21 mouse cellular contexts compared by ENCODE assay signal in genomic region chr16:27375318-27375717, GRCm38 (mm10). TPM values are rescaled to one million over a fixed set of nuclear protein-coding genes. Genes with fewer than 3 reads are reported as not detected.
DNase-seq lines count a peak whose midpoint lies in the region; ATAC-seq and TF ChIP-seq lines count a peak whose summit lies in the region.
"Had no signal": no experiment of that assay in that cellular context is flagged by ENCODE, and none has a peak within 500 bp of the region (broad histone marks: within the 10 kb centered on the region; RNA-seq: fewer than 3 reads in every experiment).

No protein-coding gene starts in this region.

- H3K4me1 ChIP-seq in liver, adult 2 months (ENCODE audit: control insufficient read depth, insufficient read depth, low read length): peaks cover 5% of the 10 kb centered on the region
- H3K4me1 ChIP-seq in kidney, embryonic 16.5 days (ENCODE audit: insufficient read depth, low read length): 0 out of 2 replicates have a peak, but pooled peaks cover 9% of the 10 kb centered on the region
- no peaks in the 10 kb centered on the region for H3K4me1 ChIP-seq in liver, embryonic 13.5 days (replicated peaks)
- no peaks in the 10 kb centered on the region for H3K4me1 ChIP-seq in heart, embryonic 11.5 days (ENCODE audit: control insufficient read depth, insufficient read depth, low read length)

- H3K9me3 ChIP-seq in kidney, embryonic 16.5 days (ENCODE audit: low read length): no peaks in the 10 kb centered on the region
- H3K9me3 ChIP-seq in liver, embryonic 13.5 days (replicated peaks): no peaks in the 10 kb centered on the region
- no peaks in the 10 kb centered on the region for H3K9me3 ChIP-seq in heart, embryonic 11.5 days (replicated peaks; ENCODE audit: control insufficient read depth, low read length)
- H3K9me3 ChIP-seq: limb, embryonic 13.5 days had no signal

- H3K9ac ChIP-seq in liver, adult 2 months (ENCODE audit: low read depth, low read length): no peak overlapping the region
- no peak overlapping the region for H3K9ac ChIP-seq in kidney, embryonic 16.5 days (replicated peaks; ENCODE audit: low read length)
- H3K9ac ChIP-seq in liver, embryonic 13.5 days: no peak overlapping the region
- no peak overlapping the region for H3K9ac ChIP-seq in heart, embryonic 11.5 days (ENCODE audit: low read depth, low read length)
- H3K9ac ChIP-seq: limb, embryonic 13.5 days had no signal

- peak; percentile 98 for DNase-seq in liver, adult 2 months (ENCODE audit: extremely low read depth, low read depth, low spot score)
- no peak for DNase-seq in liver
- no peak for DNase-seq in liver, embryonic 13.5 days
- DNase-seq in retina, postnatal 1 day: no peak
- DNase-seq in right cerebral cortex, postnatal 14 days: no peak
- DNase-seq: adrenal gland, adult 8-10 months; cerebellum, adult 11 months; heart, postnatal 4 days; thymus, postnatal 14 days had no signal

- no peak for TF ChIP-seq POLR2A in liver, adult 2 months (IDR thresholded peaks at IDR 0.05; ENCODE audit: extremely low read depth, insufficient read depth, low read length)

- ATAC-seq in kidney, embryonic 16.5 days (ENCODE audit: low FRiP score, low TSS enrichment): peak; percentile 91
- ATAC-seq in liver, embryonic 13.5 days (ENCODE audit: low read depth): peak; percentile 50
- no peak for ATAC-seq in inflammation-experienced regulatory T-cells, adult 6 months
- no peak for ATAC-seq in heart, embryonic 11.5 days (replicated peaks; ENCODE audit: insufficient number of reproducible peaks, low FRiP score, low TSS enrichment)
- ATAC-seq: forebrain, embryonic 16.5 days; lung, postnatal 0 days; midbrain, embryonic 16.5 days had no signal

- no peak overlapping the region for H3K4me2 ChIP-seq in kidney, embryonic 16.5 days (replicated peaks; ENCODE audit: low read depth, low read length)
- H3K4me2 ChIP-seq in liver, embryonic 13.5 days: no peak overlapping the region
- H3K4me2 ChIP-seq in heart, embryonic 11.5 days: no peak overlapping the region
- H3K4me2 ChIP-seq: limb, embryonic 13.5 days had no signal

- H3K36me3 ChIP-seq in liver, adult 2 months (ENCODE audit: control insufficient read depth, insufficient read depth, low read length): no peaks in the 10 kb centered on the region
- no peaks in the 10 kb centered on the region for H3K36me3 ChIP-seq in kidney, embryonic 16.5 days (ENCODE audit: insufficient read depth, low read length)
- no peaks in the 10 kb centered on the region for H3K36me3 ChIP-seq in liver, embryonic 13.5 days
- no peaks in the 10 kb centered on the region for H3K36me3 ChIP-seq in heart, embryonic 11.5 days (ENCODE audit: control insufficient read depth, insufficient read depth, low read length)
- H3K36me3 ChIP-seq: limb, embryonic 13.5 days had no signal

- H3K27ac ChIP-seq in liver, adult 2 months (replicated peaks; ENCODE audit: insufficient read depth, low read depth, low read length): peak overlapping the region; percentile 24; the same call in 1 of the 2 replicates
- H3K27ac ChIP-seq in kidney, embryonic 16.5 days (ENCODE audit: low read length): peak overlapping the region; percentile 68
- no peak overlapping the region for H3K27ac ChIP-seq in liver, embryonic 13.5 days
- no peak overlapping the region for H3K27ac ChIP-seq in heart, embryonic 11.5 days (ENCODE audit: low read depth, low read length)
- H3K27ac ChIP-seq: limb, embryonic 13.5 days had no signal

- no peak overlapping the region for H3K4me3 ChIP-seq in liver, adult 2 months (ENCODE audit: insufficient read depth, low read depth, low read length)
- no peak overlapping the region for H3K4me3 ChIP-seq in kidney, embryonic 16.5 days (ENCODE audit: low read length)
- H3K4me3 ChIP-seq in liver, embryonic 13.5 days (replicated peaks): no peak overlapping the region
- H3K4me3 ChIP-seq in heart, embryonic 11.5 days (ENCODE audit: low read depth, low read length): no peak overlapping the region
- H3K4me3 ChIP-seq: erythroblast, embryonic 14.5 days; limb, embryonic 13.5 days; megakaryocyte, embryonic 14.5 days had no signal

- no peaks in the 10 kb centered on the region for H3K27me3 ChIP-seq in liver, adult 2 months (ENCODE audit: control insufficient read depth, insufficient read depth, low read length)
- no peaks in the 10 kb centered on the region for H3K27me3 ChIP-seq in kidney, embryonic 16.5 days (ENCODE audit: insufficient read depth, low read length)
- no peaks in the 10 kb centered on the region for H3K27me3 ChIP-seq in liver, embryonic 13.5 days
- H3K27me3 ChIP-seq in heart, embryonic 11.5 days (ENCODE audit: control insufficient read depth, insufficient read depth, low read length): no peaks in the 10 kb centered on the region
- H3K27me3 ChIP-seq: limb, embryonic 13.5 days; megakaryocyte, embryonic 14.5 days had no signal

- WGBS in liver, adult 2 months: 24% methylated on average over 2 of the region's 2 CpGs
- WGBS in kidney, embryonic 16.5 days: 76% methylated on average over 2 of the region's 2 CpGs
- WGBS in liver, embryonic 13.5 days (ENCODE audit: insufficient replicate concordance): 68% methylated on average over 2 of the region's 2 CpGs
- WGBS in heart, embryonic 11.5 days (ENCODE audit: insufficient replicate concordance): 89% methylated on average over 2 of the region's 2 CpGs

- H3K79me2 ChIP-seq in liver, adult 2 months (ENCODE audit: control insufficient read depth, insufficient read depth, low read length): no peaks in the 10 kb centered on the region

- TF ChIP-seq CTCF in liver, adult 2 months (IDR thresholded peaks at IDR 0.05; ENCODE audit: low read depth, low read length): no peak

RNA-seq across cellular contexts. Expression of gene Uts2b, which starts 5.3 kb away (rescaled TPM):
- total RNA-seq in liver, adult 2 months (2014; rRNA removed): not detected in 2 replicates
- polyA plus RNA-seq in liver, adult 2 months (2012; rRNA removed): not detected in 2 replicates
- not detected in 2 replicates for polyA plus RNA-seq in kidney, embryonic 16.5 days (2015; fragmentation: Nextera tagmentation; extraction: Ambion mirVana)
- polyA plus RNA-seq in liver, embryonic 13.5 days (2015; fragmentation: Nextera tagmentation; extraction: Ambion mirVana): not detected in 2 replicates
- not detected for polyA plus RNA-seq in inflammation-experienced regulatory T-cells, adult 6 months (2017; shearing (Covaris generic))
- polyA plus RNA-seq in heart, embryonic 11.5 days (2014; fragmentation: Nextera tagmentation; extraction: Ambion mirVana): 4.7 and 4.9 TPM in 2 replicates
- total RNA-seq: adrenal gland, adult 8-10 months; granulocyte monocyte progenitor cell, adult 5-6 weeks; left cerebral cortex, adult 8-10 months had no signal
- polyA plus RNA-seq: embryonic facial prominence, embryonic 11.5 days; erythroblast, embryonic 14.5 days; forebrain, embryonic 16.5 days had no signal

RNA-seq across cellular contexts. Expression of gene Ccdc50, which starts 13.4 kb away (rescaled TPM):
- 26.5 and 27.4 TPM in 2 replicates for total RNA-seq in liver, adult 2 months (2014; rRNA removed)
- 11.8 and 14.5 TPM in 2 replicates for polyA plus RNA-seq in liver, adult 2 months (2012; rRNA removed)
- polyA plus RNA-seq in kidney, embryonic 16.5 days (2015; fragmentation: Nextera tagmentation; extraction: Ambion mirVana): 44.9 and 51.7 TPM in 2 replicates
- 16.1 and 21.3 TPM in 2 replicates for polyA plus RNA-seq in liver, embryonic 13.5 days (2015; fragmentation: Nextera tagmentation; extraction: Ambion mirVana)
- polyA plus RNA-seq in inflammation-experienced regulatory T-cells, adult 6 months (2017; shearing (Covaris generic)): 10 to 100 TPM; 30.2 to 37.0 (median 35.4) TPM
- 47.5 and 51.0 TPM in 2 replicates for polyA plus RNA-seq in heart, embryonic 11.5 days (2014; fragmentation: Nextera tagmentation; extraction: Ambion mirVana)

Comparison
In these comparisons a context has a peak if more than half of its experiments do, and no peak if none do; other contexts are left out.
1. H3K27ac ChIP-seq: peak in liver, adult 2 months (single experiment) and kidney, embryonic 16.5 days (single experiment); none in liver, embryonic 13.5 days (single experiment) and heart, embryonic 11.5 days (single experiment).
2. ATAC-seq: peak in kidney, embryonic 16.5 days (single experiment) and liver, embryonic 13.5 days (single experiment); none in inflammation-experienced regulatory T-cells, adult 6 months (single experiment) and heart, embryonic 11.5 days (single experiment).